Mouse (Mus musculus) bone marrow macrophage, adult 2 months (primary cell): ENCODE results near the gene BC048507.

Experiments used
- CTCF ChIP-seq: IDR thresholded peaks from 2 replicates; pipeline ENCODE4 v1.5.1; 2012; ENCODE audit warnings: low read depth, mild to moderate bottlenecking, low read length, moderate library complexity
- POLR2A ChIP-seq: IDR thresholded peaks from 2 replicates; pipeline ENCODE4 v1.6.1; 2012; ENCODE audit warnings: mild to moderate bottlenecking, low read depth, low read length, borderline replicate concordance

DNA sequence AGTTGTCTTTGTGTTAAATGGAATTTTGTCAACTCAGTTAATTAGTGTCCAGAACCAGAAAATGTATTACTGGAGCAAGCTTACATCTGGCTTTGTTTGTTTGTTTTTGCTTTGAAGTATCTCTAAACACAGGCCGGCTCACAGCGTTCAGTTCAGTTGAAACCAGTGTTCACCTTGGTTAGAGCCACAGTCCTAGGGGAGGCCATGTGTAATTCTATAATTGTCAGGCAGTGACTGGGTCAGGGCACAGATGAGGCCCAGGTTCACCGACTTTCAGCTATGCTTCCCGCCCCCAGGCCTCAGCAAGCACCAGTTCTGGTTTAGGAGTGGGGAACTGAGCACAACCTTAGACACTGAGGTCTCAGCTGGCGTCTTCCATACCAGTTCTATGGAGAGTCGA lies 10.0 kb upstream of the BC048507 start:
- TF ChIP-seq CTCF (no peak), POLR2A (no peak)
